Mouse (Mus musculus) left cerebral cortex, postnatal 4 days (tissue): Measurements from ENCODE around the gene Stom. TPM values are rescaled to one million over a fixed set of nuclear protein-coding genes. Genes with fewer than 3 reads are reported as not detected.

Experiments used
- DNase-seq: peaks from one replicate; pipeline ENCODE4 v3.0.0-alpha.2; 2022
- intact Hi-C: fragments of 180-260 bp; cut with DNase I; formaldehyde crosslinking; loops from one replicate; pipeline ENCODE4 v1.15.1; 2025
- total RNA-seq, 2 experiments: library from RNA; stranded (reverse); gene quantifications; 2 replicates each; pipeline ENCODE4 v1.2.3; 2021

Gene Stom
- total RNA-seq, 2 experiments from 2014 or later, result 7.0 to 10.5 TPM

GRCm38 (mm10) chr2:35322404-35323164, 14.2 kb downstream of the Stom start:
- DNase-seq, result peak; percentile 92
- intact Hi-C loops, result no loop called here

GRCm38 (mm10) chr2:35320399-35320798, 16.4 kb downstream of the Stom start:
- intact Hi-C loops, result no loop called here
- DNase-seq, result no peak

- intact Hi-C loops, result no loop called here
- no peak for DNase-seq
Observed at GRCm38 (mm10) chr2:35318405-35318804, 18.4 kb downstream of the Stom start.

- no peak for DNase-seq
Observed at GRCm38 (mm10) chr2:35317604-35318003, 19.2 kb downstream of the Stom start.

GRCm38 (mm10) chr2:35314300-35314699, 22.5 kb downstream of the Stom start:
- DNase-seq, result no peak
- intact Hi-C loops, result no loop called here

More at GRCm38 (mm10) chr2:35317604-35318003, 19.2 kb downstream of the Stom start:
- intact Hi-C loops, result no loop called here

GRCm38 (mm10) chr2:35309906-35310493, 26.8 kb downstream of the Stom start:
- no peak for DNase-seq
- intact Hi-C loops, result no loop called here

GRCm38 (mm10) chr2:35308166-35308565, 28.6 kb downstream of the Stom start:
- no peak for DNase-seq

GRCm38 (mm10) chr2:35302049-35302885, 34.5 kb downstream of the Stom start:
- no peak for DNase-seq
- intact Hi-C loops, result no loop called here

More at GRCm38 (mm10) chr2:35308166-35308565, 28.6 kb downstream of the Stom start:
- intact Hi-C loops, result no loop called here

GRCm38 (mm10) chr2:35299437-35299836, 37.3 kb downstream of the Stom start:
- intact Hi-C loops, result loop anchor here (2.0 to 10.0 kb wide), 3 partner anchors 55 to 625 kb away; partner anchors contain the start of gene 4930402F06Rik
- DNase-seq, result no peak

GRCm38 (mm10) chr2:35297703-35298332, 39.0 kb downstream of the Stom start:
- intact Hi-C loops, result loop anchor here (2.0 to 10.0 kb wide), 3 partner anchors 57 to 627 kb away; partner anchors contain the start of gene 4930402F06Rik
- peak; percentile 83 for DNase-seq

GRCm38 (mm10) chr2:35293291-35293690, 43.5 kb downstream of the Stom start:
- DNase-seq, result no peak
- intact Hi-C loops, result loop anchor here (10.0 kb wide), 2 partner anchors 62 to 632 kb away; no protein-coding TSS in a partner anchor

GRCm38 (mm10) chr2:35292700-35293099, 44.1 kb downstream of the Stom start:
- intact Hi-C loops, result loop anchor here (10.0 kb wide), 2 partner anchors 62 to 632 kb away; no protein-coding TSS in a partner anchor
- no peak for DNase-seq

- peak; percentile 63 for DNase-seq
- intact Hi-C loops, result loop anchor here (2.0 to 10.0 kb wide), 3 partner anchors 63 to 633 kb away; partner anchors contain the start of gene 4930402F06Rik
Observed at GRCm38 (mm10) chr2:35291856-35292255, 44.9 kb downstream of the Stom start.

GRCm38 (mm10) chr2:35288758-35289635, 47.8 kb downstream of the Stom start:
- intact Hi-C loops, result no loop called here
- peak; percentile 85 for DNase-seq

GRCm38 (mm10) chr2:35287017-35287620, 49.7 kb downstream of the Stom start:
- intact Hi-C loops, result no loop called here
- DNase-seq, result no peak

GRCm38 (mm10) chr2:35285209-35285608, 51.6 kb downstream of the Stom start:
- DNase-seq, result no peak
- intact Hi-C loops, result no loop called here

GRCm38 (mm10) chr2:35283997-35284396, 52.8 kb downstream of the Stom start:
- no peak for DNase-seq
- intact Hi-C loops, result no loop called here

GRCm38 (mm10) chr2:35282214-35282613, 54.6 kb downstream of the Stom start:
- DNase-seq, result no peak
- intact Hi-C loops, result no loop called here

GRCm38 (mm10) chr2:35280001-35280400, 56.8 kb downstream of the Stom start:
- no peak for DNase-seq
- intact Hi-C loops, result no loop called here
